ENCODE assay signal across 12 mouse cellular contexts in the genomic region with DNA sequence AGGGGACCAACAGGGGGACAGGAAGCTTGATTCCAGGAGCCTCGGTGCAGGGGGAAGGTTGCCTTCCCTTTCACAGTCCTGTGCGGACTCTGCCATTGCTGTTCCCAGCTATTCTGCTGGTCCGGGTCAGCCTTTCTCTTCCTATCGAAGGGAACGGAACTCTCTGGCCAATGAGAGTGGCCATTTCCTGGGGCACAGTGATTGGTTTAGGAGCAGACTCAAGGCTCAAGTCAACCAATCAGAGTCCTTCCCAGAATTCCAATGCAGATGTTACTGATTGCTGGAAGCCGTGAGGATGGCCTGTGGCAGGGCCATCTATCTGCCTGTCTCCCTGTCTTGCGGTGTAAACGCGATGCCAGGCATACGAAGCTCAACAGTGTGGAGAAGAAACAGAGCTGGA.
"Had no signal": no experiment of that assay in that cellular context is flagged by ENCODE, and none has a peak within 500 bp of the region (broad histone marks: within the 10 kb centered on the region; RNA-seq: fewer than 3 reads in every experiment).

No protein-coding gene starts in this region.

- DNase-seq: left cerebral cortex, postnatal 4 days; liver; liver, embryonic 13.5 days; liver, postnatal 0 days; lung, adult 18-20 months; lung, adult 2 months; lung, embryonic 14.5 days; lung, postnatal 10 days; lung, postnatal 14 days; lung, postnatal 36 days; lung, postnatal 4 days; midbrain, embryonic 14.5 days had no signal
